Mouse (Mus musculus): ENCODE results near the gene Arl4d. TPM values are rescaled to one million over a fixed set of nuclear protein-coding genes. Genes with fewer than 3 reads are reported as not detected.
"Not testable (repeated sequence)": the region's sequence is repeated elsewhere in the genome, so short reads cannot be mapped to it uniquely, and the experiment has no call there.

Gene Arl4d
- total RNA-seq, 4 experiments from 2014 or later = 4.6 to 10.2 (median 5.7) TPM

DNA sequence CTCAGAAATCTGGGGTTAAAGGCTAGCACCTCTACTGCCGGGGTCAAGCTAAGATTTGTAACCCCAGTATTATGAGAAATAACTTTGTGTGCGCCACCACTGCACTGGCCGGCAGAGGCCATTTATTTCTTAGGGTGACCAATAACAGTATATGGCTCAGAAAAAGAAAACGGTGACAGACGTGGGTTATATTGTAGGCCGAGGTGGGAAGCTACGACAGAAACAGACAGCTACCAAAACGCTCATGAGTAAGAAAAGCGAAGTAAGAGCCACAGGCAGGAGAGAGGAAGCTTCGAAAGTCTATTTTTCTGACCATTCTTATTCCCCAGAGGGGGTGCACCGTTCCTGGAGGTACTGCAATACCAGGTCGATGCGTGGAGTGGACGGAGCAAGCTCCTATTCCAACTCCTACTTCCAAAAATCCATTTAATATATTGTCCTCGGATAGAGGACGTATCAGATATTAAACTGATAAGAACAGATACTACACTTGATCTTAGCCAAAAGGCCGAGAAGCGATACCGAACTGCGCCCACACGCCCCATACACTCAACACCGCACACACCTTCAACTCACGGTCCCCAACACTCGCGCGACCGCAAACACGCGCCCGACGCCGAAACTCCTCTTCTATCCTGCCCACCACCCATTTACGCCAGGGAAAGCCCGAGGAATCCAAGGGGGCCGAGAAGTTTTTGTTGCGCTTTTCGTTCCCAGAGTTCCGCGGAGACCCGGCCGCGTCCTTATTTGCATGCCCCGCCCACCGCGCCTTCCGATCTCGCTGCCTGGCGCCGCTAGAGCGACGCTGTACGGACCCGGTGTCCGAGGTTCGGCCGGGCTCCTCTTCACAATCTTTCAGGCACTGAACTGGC is 19.7 kb upstream of the Arl4d start:
- peak; percentile 42 to 62 for DNase-seq (ENCODE audit: low spot score in 2 of 2)

DNA sequence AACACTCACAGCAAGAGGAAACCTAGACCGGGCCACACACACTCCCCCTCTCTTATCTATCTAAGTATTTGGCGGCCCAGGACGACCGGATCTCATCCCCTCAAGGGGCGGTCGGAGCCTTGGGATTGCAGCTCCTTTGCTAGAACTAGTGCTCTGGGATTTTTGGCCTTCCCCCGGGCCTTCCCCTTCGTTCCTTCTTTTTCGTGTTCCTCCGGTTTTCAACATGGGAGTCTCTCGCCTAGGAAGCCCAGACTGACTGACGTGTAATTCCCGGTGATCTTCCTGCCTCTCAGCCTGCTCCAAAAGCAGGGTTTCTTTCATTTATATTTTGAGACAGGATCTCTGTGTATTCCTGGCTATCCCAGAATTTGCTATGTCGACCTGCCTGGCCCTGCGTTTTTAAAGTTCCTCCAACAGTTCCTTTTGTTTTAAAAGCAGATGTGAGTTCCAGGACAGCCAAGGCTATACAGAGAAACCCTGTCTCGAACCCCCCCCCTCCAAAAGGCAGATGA is 19.0 kb upstream of the Arl4d start:
- DNase-seq (ENCODE audit: low spot score in 2 of 2) = not testable (repeated sequence)

DNA sequence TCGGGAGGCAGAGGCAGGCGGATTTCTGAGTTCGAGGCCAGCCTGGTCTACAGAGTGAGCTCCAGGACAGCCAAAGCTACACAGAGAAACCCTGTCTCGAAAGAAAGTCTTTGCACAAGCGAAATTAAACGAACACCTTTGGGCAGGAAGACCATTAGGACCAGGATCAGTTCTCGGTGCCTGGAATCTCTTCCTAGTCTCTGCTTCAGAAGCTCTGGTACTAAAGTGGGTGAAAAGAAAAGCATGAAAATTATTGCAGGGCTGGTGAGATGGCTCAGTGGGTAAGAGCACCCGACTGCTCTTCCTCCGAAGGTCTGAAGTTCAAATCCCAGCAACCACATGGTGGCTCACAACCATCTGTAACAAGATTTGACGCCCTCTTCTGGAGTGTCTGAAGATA is 18.2 kb upstream of the Arl4d start:
- DNase-seq (ENCODE audit: low spot score in 2 of 2) = not testable (repeated sequence)

DNA sequence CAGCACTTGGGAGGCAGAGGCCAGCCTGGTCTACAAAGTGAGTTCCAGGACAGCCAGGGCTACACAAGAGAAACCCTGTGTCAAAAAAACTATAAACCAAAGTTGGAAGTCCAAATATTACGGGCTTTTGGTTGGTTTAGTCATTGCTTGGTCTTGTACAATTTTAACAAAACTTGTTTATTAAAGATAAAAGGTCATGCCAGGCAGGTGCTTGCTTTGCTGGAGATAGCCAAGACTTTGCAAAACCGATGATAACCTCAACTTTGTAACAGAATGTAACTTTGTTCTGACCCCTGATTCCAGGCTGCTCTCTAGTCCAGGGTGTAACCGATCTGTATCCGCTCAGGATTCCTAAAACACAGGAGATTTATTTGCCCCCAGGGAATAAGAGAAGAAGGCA is 9.0 kb upstream of the Arl4d start:
- no peak for DNase-seq (ENCODE audit: low spot score in 2 of 2)

DNA sequence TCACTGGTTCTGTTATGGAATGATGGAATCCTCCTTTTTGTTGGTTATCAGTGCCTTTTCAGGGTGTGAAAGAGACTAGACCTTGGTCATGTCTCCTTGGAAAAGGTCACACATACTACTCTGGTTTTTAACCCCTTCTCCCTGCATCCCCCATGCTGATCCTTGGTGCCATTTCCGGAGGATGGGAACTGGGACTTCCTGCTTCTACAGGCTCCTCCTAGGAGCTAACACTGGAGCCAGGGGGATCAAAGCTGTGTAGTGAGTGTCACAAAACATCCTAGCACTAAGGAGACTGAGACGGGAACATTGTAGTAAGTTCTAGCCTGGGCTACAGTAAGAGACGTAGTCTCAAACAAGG is 7.8 kb upstream of the Arl4d start:
- DNase-seq (ENCODE audit: low spot score in 2 of 2) = no peak

DNA sequence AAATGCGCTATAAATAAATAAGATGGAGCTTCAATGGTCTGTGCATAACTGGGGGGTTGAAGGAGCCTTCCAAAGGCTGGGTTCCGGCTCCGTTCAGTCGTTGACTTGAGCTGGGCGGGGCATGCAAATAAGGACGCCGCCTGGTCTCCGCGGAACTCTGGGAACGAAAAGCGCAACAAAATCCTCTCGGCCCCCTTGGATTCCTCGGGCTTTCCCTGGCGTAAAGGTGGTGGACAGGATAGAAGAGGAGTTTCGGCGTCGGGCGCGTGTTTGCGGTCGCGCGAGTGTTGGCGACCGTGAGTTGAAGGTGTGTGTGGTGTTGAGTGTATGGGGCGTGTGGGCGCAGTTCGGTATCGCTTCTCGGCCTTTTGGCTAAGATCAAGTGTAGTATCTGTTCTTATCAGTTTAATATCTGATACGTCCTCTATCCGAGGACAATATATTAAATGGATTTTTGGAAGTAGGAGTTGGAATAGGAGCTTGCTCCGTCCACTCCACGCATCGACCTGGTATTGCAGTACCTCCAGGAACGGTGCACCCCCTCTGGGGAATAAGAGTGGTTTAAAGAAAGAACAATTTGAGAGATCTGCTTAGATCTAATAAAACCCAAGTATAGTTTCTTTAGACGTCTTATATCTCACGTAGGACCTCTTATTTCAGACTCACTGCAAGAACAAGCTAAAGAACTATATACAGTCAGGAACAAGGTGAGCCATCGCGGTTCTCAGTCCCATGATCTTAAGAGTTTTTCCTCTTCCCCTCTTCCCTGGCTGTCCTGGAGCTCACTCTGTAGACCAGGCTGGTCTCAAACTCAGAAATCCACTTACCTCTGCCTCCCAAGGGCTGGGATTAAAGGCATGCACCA is 7.2 kb upstream of the Arl4d start:
- peak; percentile 70 to 76 for DNase-seq (ENCODE audit: low spot score in 2 of 2)

DNA sequence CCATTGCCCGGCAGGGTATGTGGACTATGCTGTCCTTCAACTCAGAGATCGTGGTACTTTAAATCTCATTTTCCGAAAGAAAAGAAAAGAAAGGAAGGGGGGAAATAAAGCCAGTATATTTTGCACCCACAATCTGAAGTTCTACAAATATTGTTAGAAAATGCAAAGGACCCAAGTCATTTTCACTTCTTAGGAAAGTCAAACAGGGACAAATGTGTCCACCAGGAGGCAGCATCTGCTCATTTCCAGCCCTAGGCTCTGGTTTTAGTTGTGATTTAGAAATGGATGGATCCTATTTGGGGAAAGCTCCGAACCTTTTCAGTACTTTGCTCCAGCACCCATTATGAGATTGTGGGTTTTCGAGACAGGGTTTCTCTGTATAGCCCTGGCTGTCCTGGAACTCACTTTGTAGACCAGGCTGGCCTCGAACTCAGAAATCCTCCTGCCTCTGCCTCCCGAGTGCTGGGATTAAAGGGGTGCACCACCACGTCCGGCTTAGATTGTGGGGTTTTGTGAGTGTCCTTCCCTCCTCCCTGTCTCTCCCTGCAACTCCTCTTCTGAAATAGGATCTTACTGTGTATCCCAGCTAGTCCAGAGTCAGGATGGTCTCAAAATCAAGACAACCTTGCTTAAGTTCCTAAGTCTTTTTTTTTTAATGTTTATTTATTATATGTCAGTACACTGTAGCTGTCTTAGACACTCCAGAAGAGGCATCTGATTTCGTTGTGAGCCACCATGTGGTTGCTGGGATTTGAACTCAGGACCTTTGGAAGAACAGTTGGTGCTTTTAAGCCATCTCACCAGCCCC is 6.4 kb upstream of the Arl4d start:
- DNase-seq (ENCODE audit: low spot score in 2 of 2) = peak in 1 of 2 experiments; percentile 41

DNA sequence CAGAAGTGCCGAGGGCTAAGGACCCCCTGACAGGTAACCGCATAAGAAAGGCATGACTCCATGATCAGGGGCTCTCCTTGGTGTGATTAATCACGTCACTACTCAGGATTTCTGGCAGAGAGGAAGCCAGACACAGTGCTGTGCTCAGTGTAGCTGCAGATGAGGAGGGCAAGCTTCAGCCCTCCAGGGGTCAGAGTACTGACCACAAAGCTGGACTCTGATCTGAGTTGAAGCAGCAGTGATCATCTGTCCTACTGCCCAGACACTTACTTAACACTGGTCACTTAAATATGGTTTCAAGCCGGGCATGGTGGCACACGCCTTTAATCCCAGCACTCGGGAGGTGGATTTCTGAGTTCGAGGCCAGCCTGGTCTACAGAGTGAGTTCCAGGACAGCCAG is 4.2 kb upstream of the Arl4d start:
- no peak for DNase-seq (ENCODE audit: low spot score in 2 of 2)

DNA sequence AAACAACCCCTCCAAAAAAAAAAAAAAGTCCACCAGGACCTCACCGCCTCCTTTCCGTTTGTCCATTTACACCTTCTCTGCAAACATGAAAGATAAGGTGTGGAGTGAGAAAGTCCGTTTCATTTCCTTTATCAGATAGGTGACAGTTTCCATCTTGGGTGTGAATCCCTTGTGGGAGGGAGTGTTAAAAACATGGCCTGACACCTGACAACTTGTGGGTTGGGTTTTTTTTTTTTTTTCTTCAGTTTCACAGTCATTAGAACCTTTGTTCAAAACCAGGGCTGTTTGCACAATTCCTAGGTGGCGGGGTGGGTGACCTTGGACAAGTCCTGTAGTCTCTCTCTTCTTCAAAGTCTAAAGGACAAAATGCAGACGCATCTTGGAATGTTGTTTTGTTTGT is 3.6 kb upstream of the Arl4d start:
- DNase-seq (ENCODE audit: low spot score in 2 of 2) = no peak

DNA sequence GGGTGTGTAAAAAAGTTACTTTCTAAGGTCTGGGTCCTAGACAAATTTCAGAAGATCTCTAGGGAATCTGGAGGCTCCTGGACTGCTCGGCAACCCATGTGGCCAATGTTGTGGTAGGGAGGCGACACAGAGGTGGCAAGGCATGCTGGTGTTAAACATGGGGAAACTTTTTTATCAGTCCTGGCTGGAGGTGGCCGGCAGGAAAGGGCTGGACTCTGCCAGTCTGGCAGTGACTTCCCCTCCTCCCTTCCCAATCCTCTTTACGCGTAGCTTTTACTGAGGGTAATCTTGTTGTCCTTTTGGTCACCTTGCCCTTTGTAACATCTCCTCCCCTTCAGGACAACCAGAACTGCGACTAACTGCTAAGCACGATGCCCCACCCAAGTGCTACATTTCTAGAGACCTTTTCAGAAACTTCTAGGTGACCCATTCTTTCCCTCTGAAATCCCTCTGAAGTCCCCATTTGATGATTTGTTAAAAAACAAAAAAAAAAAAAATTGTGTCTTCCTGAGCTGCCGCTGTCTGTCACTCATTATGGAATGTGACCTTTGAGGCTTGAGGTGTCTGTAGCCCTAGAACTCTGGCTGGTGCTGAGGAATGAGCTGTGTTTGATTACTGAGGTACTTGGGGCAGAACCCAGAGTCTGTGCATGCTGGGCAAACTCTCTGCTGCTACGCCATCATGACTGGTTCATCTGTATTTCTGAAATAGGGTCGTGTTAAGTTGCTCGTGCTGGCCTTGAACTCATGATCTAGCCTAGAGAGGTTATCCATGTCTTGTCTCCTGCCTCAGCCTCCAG is 1.9 kb upstream of the Arl4d start:
- DNase-seq (ENCODE audit: low spot score in 2 of 2) = no peak

DNA sequence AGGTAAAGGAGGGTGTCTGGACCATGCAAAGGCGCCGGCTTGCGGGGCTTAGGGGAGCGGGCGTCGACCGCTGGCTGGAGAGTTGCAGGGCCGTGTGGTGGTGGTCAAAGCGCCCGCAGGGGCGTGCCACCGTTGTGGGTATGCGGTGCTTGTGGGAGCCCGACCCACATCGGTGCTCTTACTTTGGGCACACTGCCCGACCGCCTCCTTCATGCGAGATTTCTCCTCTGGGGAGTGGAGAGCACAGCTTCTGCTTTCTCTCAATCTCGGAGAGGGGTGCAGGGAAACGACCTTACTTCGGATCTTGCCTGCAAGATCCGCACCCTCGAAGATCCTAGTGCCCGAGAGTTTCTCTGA is 273 bp downstream of the Arl4d start:
- no peak for DNase-seq (ENCODE audit: low spot score in 2 of 2)

DNA sequence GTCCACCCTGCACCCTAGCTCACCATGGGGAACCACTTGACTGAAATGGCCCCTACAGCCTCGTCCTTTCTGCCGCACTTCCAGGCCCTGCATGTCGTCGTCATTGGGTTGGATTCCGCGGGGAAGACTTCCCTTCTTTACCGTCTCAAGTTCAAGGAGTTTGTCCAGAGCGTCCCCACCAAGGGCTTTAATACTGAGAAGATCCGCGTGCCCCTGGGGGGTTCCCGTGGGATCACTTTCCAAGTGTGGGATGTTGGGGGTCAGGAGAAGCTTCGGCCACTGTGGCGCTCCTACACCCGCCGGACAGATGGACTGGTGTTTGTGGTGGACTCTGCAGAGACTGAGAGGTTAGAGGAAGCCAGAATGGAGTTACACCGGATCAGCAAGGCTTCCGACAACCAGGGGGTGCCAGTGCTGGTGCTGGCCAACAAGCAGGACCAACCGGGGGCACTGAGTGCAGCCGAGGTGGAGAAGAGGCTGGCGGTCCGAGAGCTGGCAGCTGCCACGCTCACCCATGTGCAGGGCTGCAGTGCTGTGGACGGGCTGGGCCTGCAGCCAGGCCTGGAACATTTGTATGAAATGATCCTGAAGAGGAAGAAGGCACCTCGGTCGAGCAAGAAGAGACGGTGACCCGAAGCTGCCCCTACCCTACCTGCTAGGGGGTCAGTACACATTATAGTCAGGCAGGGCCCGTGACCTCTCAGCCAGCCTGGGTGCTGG is 1.4 kb downstream of the Arl4d start:
- DNase-seq (ENCODE audit: low spot score in 2 of 2) = no peak

DNA sequence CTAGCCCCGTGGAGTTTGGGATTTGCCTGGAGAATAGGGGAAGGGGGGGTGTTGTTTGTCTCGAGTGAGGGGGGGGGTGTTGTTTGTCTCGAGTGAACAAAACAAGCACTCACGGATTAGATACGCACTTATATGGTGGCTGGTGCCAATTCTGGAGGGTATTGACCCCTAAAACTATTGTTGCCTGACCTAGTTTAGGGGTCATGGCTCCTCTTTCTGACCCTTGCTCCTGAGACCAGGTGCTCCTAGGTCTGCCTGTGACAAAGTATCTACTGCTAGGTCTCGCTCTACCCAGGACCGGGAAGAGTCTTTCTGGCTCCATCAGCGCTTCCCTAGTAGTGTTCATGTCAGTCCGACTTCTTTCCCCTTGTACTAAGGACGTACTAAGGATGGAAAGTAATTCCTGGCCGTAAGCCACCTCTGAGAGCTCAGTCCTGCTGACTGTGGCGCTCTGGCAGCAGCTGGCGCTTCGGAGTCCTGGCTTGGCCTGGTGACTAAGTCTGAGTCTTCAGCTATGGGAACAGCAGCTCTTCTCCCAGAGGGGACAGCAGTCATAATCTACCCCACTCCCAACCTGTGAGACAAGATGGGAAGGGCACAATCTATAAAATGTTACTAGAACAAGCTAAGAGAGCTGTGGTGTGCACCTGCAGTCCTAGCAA is 2.7 kb downstream of the Arl4d start:
- peak; percentile 51 to 54 for DNase-seq (ENCODE audit: low spot score in 2 of 2)

DNA sequence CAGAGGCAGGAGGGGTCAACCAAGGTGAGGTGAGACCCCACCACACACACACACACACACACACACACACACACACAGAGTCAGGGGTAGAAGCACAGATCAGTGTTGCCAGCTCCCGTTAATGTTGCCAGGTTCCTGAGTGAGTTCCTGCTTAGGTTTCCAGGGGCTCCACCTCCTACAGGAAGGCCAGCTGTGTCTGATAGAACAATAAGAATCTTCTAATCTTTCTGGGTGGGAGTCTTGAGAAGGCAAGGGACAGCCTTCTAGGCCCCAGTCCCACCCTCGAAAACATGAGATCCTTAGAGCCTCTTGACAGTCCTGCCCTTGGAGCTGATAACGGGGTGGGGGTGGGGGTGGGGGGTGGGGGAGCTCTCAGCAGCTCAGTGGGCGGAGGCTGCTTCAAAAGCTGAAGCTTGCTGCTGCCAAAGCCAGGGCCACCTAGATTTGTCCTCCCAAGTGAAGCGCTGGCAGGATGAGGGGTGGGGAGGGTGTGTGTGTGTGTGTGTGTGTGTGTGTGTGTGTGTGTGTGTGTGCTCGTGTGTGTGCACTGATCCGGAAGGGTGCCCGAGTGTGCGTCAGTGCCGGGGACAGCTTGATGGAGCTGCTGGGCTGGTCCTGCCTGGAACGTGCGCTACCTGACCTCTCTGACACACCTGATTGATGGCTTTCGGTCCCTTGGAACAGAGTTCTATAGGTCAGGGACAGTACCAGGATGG is 3.4 kb downstream of the Arl4d start:
- DNase-seq (ENCODE audit: low spot score in 2 of 2) = no peak

DNA sequence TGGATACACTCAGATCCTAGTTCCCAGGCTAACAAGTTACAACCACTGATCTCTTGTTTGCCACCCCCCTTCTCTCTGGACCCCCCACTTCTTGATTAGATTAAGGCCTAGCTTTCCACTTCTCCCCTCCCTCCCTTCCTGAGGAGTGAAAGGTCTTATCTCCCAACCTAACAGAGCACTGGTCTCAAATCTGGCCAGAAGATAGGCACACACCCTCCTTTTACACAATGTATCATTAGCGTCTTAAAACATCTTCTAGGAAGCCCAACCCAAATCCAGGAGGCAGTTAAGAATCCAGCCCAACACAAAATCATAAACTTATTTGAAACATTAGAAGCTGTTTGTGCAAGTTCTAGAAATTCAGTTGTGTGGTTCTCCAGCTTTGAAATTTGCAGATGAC is 5.0 kb downstream of the Arl4d start:
- no peak for DNase-seq (ENCODE audit: low spot score in 2 of 2)

DNA sequence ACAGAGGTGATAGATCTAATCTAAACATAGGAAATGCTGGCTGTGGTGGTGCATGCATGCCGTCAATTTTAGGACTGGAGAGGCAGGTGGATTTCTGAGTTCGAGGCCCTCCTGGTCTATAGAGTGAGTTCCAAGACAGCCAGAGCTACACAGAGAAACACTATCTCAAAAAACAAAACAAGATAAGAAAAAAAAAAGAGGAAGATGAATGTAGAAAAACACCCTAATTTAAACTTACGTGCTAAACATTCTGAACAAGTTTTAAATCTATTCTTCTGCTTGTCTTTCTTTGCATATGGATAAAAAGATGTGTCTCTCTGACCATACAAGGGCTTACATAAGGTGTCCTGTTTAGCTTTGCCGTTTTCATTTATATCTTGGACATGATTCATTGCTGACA is 5.9 kb downstream of the Arl4d start:
- DNase-seq (ENCODE audit: low spot score in 2 of 2) = no peak

DNA sequence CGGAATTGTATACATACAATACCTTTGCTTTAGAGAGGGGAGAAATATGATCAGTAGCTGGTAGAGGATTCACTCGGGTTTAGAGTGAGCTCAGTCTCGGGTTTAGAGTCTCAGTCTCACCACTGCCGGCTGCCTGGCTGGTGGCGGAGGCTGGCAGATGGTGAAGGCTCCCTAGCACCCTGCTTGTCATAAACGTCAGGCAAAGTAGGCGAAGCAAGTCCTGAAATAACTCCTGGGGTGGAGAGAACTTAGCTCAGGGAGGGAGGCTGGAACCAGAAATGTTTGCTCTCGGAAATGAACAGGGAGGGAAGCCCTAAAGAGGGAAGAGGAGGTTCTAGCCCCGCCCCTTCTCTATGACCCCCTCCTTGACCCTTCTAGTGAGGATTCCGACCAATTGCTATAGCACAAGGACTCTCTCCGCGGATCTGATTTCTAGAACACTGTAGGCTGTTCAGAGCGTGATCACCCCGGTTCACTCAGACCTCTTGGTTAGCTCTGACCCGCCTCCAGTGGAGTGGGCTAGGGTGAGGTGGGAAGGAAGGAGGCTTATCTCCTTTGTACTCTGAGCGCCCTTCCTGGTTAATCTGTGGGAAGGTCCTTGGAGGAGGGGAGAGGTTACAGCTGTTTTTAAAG is 7.8 kb downstream of the Arl4d start:
- DNase-seq (ENCODE audit: low spot score in 2 of 2) = no peak

DNA sequence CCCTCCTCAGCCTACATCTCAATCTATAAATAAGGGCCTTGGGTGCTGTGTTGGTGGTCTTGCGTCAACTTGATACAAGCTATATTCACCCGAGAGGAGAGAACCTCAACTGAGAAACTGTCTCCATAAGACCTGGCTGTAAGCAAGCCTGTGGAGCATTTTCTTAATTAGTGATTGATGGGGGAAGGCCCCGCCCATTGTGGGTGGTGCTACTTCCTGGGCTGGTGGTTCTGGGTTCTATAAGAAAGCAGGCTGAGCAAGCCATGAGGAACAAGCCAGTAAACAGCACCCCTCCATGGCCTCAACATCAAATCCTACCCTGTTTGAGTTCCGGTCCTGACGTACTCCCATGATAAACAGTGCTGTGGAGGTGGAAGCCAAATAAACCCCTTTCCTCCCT is 8.8 kb downstream of the Arl4d start:
- no peak for DNase-seq (ENCODE audit: low spot score in 2 of 2)

Measured in gastrocnemius, adult 8-10 months (tissue).